Mouse (Mus musculus) spleen, postnatal 10 days (tissue): ENCODE data around the gene Supt7l.
"Not testable (repeated sequence)": the region's sequence is repeated elsewhere in the genome, so short reads cannot be mapped to it uniquely, and the experiment has no call there.

Source experiments
- DNase-seq, 2 experiments: peaks; one replicate each; pipeline ENCODE4 v3.0.0; 2021 to 2022; ENCODE audit warnings: low spot score in 2 of 2

Gene Supt7l

GRCm38 (mm10) chr5:31527707-31528106 lies at the start of gene Supt7l:
Supt7l (minus strand) TSS chr5:31527807.
- DNase-seq, result not testable (repeated sequence)

DNA sequence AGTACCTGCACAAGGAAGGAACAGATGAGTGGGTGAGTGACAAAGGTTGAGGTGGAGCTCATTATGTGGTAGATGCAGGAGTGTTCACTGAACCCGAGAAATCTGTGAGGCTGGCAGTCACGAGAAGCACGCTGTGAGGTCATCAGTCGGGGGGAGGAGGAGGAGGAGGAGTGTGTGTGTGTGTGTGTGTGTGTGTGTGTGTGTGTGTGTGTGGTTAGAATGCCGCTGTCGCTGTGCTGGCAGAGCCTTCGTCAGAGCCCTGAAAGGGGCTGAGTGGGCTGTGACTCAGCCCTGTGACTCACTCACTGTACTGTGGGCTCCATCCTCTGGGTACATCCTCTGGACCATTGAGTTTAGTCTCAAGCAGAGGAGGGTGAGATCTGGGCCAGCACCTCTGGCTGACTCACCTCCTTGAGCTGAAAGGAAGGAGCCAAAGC lies 49.0 kb upstream of the Supt7l start:
- no peak for DNase-seq

DNA sequence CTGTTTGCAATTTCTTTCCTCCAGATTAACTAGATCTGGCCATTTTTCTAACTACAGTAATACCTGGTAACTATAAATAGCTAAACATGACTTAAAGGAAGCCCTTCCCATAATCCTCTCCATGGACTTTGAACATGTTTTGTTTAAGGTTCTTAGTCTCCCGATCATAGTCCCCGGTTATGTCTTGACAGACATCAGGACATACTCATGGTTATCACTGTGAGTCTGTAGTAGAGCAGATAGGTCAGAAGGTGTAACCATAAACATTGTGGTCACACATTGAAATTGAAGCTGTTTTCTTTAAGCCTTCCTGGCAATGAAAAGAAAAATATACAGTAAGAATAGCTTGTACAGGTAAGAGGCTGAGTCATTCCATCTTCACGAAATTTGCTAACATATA lies 46.1 kb upstream of the Supt7l start:
- DNase-seq, result no peak

GRCm38 (mm10) chr5:31571023-31571608 lies 43.5 kb upstream of the Supt7l start:
- DNase-seq, result peak in 1 of 2 experiments; percentile 29

DNA sequence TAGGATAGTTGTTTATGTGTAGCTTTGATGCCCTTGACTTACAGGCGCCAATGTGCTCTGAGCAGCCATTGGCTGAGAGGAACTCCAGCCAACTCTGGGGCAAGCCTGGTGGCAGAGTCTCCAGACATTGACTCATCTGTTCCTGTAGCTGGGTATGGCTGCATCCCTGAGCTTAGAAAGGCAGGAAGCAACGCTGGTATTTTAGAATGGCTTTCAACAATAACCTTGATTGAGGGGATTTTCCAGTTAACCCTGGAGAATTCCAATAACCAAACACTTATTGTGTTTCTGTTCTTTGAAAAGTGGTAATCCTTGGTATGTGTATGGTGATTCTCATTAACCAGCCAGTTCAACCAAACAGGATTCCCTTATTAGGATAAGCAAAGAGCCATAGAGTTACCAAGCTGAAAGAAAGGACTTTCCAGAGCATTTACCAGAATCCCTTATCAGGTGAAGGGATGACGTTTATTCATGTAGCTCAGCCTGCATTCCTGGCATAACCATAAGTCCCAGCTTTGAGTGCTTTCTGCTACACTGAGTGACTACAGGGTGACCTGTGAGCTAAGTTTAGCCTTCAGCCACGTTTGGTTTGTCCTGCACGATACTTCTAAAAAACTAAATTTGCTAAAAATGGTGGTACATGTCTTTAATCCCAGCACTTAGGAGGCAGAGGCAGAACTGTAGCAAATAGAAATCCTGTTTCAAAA lies 40.5 kb upstream of the Supt7l start:
- no peak for DNase-seq

GRCm38 (mm10) chr5:31566457-31566856 lies 38.9 kb upstream of the Supt7l start:
- no peak for DNase-seq

DNA sequence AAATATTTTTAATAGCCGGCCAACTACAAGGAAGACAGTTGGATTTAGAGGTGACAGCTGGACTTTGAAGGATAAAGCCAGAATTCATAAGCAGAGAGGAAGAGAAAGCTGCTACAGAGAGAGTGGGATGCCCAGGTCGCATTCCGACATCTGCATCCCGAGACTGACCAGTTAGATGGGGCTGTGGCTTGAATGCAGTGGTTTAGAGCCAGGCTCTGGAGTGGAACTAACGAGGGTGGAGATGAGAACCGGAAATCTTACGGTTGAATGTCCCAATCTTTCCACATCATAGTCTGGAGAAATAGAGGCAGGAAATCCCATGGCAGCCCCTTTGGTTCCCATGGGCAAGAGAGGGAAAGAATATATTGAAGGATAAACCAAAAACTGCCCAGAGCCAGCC lies 38.4 kb upstream of the Supt7l start:
- no peak for DNase-seq

- DNase-seq, result no peak
Observed at GRCm38 (mm10) chr5:31564976-31565375, 37.4 kb upstream of the Supt7l start.

DNA sequence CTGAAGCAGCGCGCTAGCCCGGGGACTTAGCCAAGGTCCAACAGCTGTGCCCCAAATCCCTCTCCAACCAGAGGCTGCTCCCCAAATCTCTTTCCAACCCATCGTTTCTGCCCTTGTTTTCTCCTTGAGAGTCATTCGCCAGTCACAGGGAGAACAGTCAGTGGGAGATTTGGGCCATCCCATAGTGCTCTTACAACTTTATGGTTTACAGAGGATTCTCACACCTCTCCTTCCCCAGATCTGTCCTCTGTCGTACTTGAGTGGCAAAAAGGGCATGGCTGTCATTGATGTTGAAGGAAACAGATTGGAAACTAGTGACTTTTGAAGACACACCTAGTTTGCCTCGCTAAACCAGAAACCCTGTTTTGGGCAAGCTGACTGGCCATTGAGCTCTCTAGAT lies 36.3 kb upstream of the Supt7l start:
- DNase-seq, result no peak

DNA sequence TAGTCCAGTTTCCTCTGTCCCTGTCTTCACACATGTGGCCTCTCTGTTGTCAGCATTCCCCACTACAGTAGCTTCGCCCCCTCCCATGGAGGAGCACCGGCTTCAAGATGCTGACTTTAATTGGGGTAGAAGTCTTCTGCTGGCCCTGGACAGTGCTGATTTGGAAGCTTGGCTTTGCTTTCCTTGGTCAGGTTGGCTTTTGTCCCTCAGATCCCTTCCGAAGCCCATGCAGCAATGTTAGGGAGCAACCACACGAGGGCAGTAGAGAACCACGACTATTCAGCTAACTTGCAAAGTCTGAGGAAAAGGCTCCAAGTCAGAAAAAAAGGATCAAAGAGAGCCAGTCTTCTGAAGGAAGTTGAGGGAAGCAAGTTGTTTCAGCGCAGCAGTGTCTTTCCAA lies 35.9 kb upstream of the Supt7l start:
- peak; percentile 38 to 73 for DNase-seq

DNA sequence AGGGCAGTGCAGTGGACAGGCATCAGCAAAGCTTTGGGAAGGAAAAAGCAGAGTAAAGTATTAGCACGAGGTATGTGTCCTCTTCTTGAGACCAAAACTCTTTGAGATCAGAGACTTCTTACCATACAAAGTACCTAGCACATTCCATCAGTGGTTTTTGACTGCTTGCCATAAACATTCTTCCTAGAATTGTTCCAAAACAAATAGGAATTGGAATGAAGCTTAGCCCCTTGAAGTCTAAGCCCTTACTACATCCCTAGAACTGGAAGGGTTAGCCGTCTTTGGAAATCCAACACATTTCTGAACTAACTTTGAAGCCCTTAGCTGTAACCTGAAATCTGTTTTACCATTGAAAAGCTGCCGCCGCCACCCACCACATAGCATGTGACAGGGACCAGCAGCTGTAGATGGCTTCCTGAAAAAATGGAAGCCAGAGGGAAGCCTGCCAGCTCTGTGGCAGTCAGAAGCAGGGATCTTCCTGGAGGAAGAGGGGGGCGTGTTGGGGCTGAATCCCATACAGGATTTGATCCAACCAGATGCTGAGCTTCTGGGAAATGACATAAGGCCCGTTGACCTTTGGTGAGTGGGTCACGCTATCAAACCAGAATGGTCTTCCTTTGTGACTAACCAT lies 34.5 kb upstream of the Supt7l start:
- peak in 1 of 2 experiments; percentile 19 for DNase-seq

DNA sequence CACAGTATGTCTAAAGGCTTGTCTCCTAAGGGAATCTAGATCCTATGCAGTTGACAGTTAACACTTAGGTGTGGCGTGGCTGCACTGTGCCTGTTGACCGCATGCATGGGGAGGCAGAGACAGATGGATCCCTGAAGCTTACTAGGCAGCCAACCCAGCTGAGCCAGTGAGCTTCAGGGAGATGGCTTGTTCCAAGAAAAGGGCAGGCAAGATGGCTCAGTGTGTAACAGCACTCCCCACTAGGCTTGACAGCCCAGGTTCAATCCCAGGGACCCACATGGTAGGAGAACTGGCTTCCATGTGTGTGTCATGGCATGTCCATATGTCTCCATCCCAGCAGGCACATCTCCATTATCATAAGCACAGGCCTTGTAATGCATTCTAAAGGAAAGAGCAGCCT lies 32.7 kb upstream of the Supt7l start:
- DNase-seq, result no peak

DNA sequence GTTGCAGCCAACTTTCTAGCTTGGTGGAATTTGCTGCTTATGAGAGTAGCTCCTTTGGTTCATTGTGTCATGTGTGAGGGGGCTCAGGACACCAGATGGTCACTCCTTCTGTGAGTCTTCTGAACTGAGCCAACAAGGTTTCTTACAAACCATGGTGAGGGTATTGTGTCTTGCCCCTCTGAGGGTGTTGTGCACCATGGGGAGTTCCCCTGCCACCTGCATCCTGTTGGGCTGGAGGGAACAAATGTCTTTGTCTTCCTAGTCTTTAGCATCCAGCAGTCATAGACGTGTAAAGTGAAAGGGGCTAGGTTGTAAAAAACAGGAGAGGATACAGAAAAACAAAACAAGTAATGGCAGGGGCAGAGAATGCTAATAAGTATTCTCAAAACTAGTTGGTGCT lies 31.8 kb upstream of the Supt7l start:
- no peak for DNase-seq

DNA sequence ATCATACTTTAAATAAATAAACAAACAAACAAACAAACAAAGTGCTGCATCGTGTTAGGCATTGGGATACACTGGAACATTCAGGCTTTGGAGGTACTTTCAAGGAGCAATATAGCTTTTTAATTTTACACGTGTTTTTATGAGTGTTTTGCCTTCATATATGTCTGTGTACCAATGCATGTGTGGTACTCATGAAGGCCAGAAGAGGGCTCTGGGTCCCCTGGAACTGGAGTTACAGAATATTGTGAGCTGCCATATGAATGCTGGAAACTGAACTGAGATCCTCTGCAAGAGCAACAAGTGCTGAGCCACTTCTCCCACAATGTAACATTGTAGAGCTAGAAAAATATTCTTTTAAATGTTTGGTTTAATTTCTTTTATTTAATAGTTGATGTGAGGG lies 7.6 kb upstream of the Supt7l start:
- DNase-seq, result no peak

- no peak for DNase-seq
Observed at GRCm38 (mm10) chr5:31528560-31528959, 953 bp upstream of the Supt7l start.

GRCm38 (mm10) chr5:31527117-31527680 lies 408 bp downstream of the Supt7l start:
- DNase-seq, result no peak

GRCm38 (mm10) chr5:31526354-31527116 lies 1.1 kb downstream of the Supt7l start, which contains the start of gene Slc4a1ap:
Slc4a1ap (plus strand) TSS chr5:31526995.
- DNase-seq, result peak; percentile 83 to 87

- no peak for DNase-seq
Observed at GRCm38 (mm10) chr5:31520556-31520955, 7.1 kb downstream of the Supt7l start.

GRCm38 (mm10) chr5:31512481-31512880 lies 15.1 kb downstream of the Supt7l start:
- no peak for DNase-seq

DNA sequence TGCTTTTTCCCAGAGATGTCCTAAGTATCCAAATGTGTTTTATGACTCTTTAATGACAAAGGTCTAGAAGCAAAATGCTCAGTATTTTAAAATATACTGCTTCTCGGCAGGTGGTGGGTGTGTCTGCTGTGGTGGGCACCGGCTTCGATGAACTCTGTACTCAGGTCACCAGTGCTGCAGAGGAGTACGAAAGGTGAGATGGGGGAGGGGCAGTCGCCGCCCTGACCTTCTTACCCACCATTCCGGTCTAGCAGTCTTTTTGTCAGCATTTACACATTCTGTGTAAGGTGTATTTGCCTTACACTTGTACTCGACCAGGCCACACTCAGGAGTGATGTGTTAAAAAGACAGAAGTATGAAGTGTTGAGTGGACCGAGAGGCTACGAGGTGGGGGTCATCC lies 22.8 kb downstream of the Supt7l start:
- no peak for DNase-seq

GRCm38 (mm10) chr5:31494513-31495297 lies 32.9 kb downstream of the Supt7l start, which contains the start of gene Gpn1:
Gpn1 (plus strand) TSS chr5:31494741.
- DNase-seq, result peak; percentile 70 to 91
